Mouse (Mus musculus): ENCODE data around the gene Fbxw21.

- TF ChIP-seq TAL1 (IDR thresholded peaks at IDR 0.05; ENCODE audit: low read length) (no peak), GATA1 (IDR thresholded peaks at IDR 0.05; ENCODE audit: low read length) (no peak)
Measured at GRCm38 (mm10) chr9:109176301-109176700, 14.5 kb upstream of the Fbxw21 start.

All from erythroblast, embryonic 14.5 days (primary cell).